8 mouse cellular contexts compared by ENCODE assay signal in genomic region chr10:57532218-57533101, GRCm38 (mm10). TPM values are rescaled to one million over a fixed set of nuclear protein-coding genes. Genes with fewer than 3 reads are reported as not detected.
DNase-seq lines count a peak whose midpoint lies in the region; ATAC-seq and TF ChIP-seq lines count a peak whose summit lies in the region.

Serinc1 (minus strand) TSS chr10:57532530.

- peak within 1 kb of the TSS; percentile 51 for H3K4me2 ChIP-seq in kidney, embryonic 14.5 days (replicated peaks; ENCODE audit: low read depth, low read length)
- H3K4me2 ChIP-seq in limb, embryonic 15.5 days: peak within 1 kb of the TSS; percentile 48

- H3K27me3 ChIP-seq in kidney, embryonic 14.5 days (ENCODE audit: control insufficient read depth, insufficient read depth, low read length): no peaks in the 10 kb centered on the region
- H3K27me3 ChIP-seq in limb, embryonic 15.5 days: no peaks in the 10 kb centered on the region

- no peaks in the 10 kb centered on the region for H3K9me3 ChIP-seq in kidney, embryonic 14.5 days (ENCODE audit: control insufficient read depth, low read length)
- H3K9me3 ChIP-seq in limb, embryonic 15.5 days: no peaks in the 10 kb centered on the region

- no peak for TF ChIP-seq POLR2A in bone marrow macrophage, adult 2 months (IDR thresholded peaks at IDR 0.05; ENCODE audit: borderline replicate concordance, low read depth, low read length)
- TF ChIP-seq POLR2A in embryonic fibroblast, embryonic 13.5 days (IDR thresholded peaks at IDR 0.05; ENCODE audit: low read depth, low read length): peak; percentile 96

- peak within 1 kb of the TSS; percentile 88 for H3K9ac ChIP-seq in kidney, embryonic 14.5 days (ENCODE audit: low read depth, low read length)
- peak within 1 kb of the TSS; percentile 76 for H3K9ac ChIP-seq in limb, embryonic 15.5 days

- H3K4me1 ChIP-seq in bone marrow macrophage, adult 2 months (ENCODE audit: control insufficient read depth, insufficient read depth, low read length): peaks cover 4% of the 10 kb centered on the region
- no peaks in the 10 kb centered on the region for H3K4me1 ChIP-seq in embryonic fibroblast, embryonic 13.5 days (ENCODE audit: control insufficient read depth, insufficient read depth, low read length)
- peaks cover 3% of the 10 kb centered on the region; the same call in 1 of the 2 replicates for H3K4me1 ChIP-seq in kidney, embryonic 14.5 days (ENCODE audit: control insufficient read depth, insufficient read depth, low read length)
- peaks cover 10% of the 10 kb centered on the region; the same call in 1 of the 2 replicates for H3K4me1 ChIP-seq in limb, embryonic 15.5 days

- no peaks in the 10 kb centered on the region; the same call in 1 of the 2 replicates for H3K36me3 ChIP-seq in kidney, embryonic 14.5 days (ENCODE audit: control insufficient read depth, insufficient read depth, low read length)
- H3K36me3 ChIP-seq in limb, embryonic 15.5 days: peaks cover 1% of the 10 kb centered on the region; the same call in 1 of the 2 replicates

- WGBS in kidney, embryonic 14.5 days: 13% methylated on average over 47 of the region's 49 CpGs
- 13% methylated on average over 49 of the region's 49 CpGs for WGBS in limb, embryonic 15.5 days

- peak within 1 kb of the TSS; percentile 74 for H3K4me3 ChIP-seq in bone marrow macrophage, adult 2 months (ENCODE audit: insufficient read depth, low read length)
- peak within 1 kb of the TSS; percentile 92 for H3K4me3 ChIP-seq in embryonic fibroblast, embryonic 13.5 days (ENCODE audit: insufficient read depth, low read length)
- peak within 1 kb of the TSS; percentile 94 for H3K4me3 ChIP-seq in kidney, embryonic 14.5 days (ENCODE audit: low read length)
- H3K4me3 ChIP-seq in limb, embryonic 15.5 days: peak within 1 kb of the TSS; percentile 86

- H3K27ac ChIP-seq in bone marrow macrophage, adult 2 months (ENCODE audit: insufficient read depth, low read depth, low read length): peak within 1 kb of the TSS; percentile 67
- peak within 1 kb of the TSS; percentile 79 for H3K27ac ChIP-seq in embryonic fibroblast, embryonic 13.5 days (ENCODE audit: insufficient read depth, low read length)
- H3K27ac ChIP-seq in kidney, embryonic 14.5 days (ENCODE audit: low read depth, low read length): peak within 1 kb of the TSS; percentile 89
- H3K27ac ChIP-seq in limb, embryonic 15.5 days: peak within 1 kb of the TSS; percentile 96

- no peak for TF ChIP-seq CTCF in bone marrow macrophage, adult 2 months (IDR thresholded peaks at IDR 0.05; ENCODE audit: low read depth, low read length)
- TF ChIP-seq CTCF in embryonic fibroblast, embryonic 13.5 days (IDR thresholded peaks at IDR 0.05; ENCODE audit: borderline replicate concordance, insufficient read depth, low read length): no peak

- peak; percentile 97 for DNase-seq in A20 (ENCODE audit: low read depth, low spot score)
- DNase-seq in heart, adult 9 months (ENCODE audit: low spot score in 2 of 2): peak; percentile 94
- DNase-seq in monocyte, adult 2 months (ENCODE audit: low read depth in 1 of 2, low spot score in 2 of 2): peak; percentile 89 to 93
- DNase-seq in spleen, postnatal 36 days (ENCODE audit: low spot score in 2 of 2): peak; percentile 94

- ATAC-seq in kidney, embryonic 14.5 days (ENCODE audit: low FRiP score, low TSS enrichment): peak; percentile 100
- ATAC-seq in limb, embryonic 15.5 days (ENCODE audit: insufficient number of reproducible peaks, low FRiP score, low TSS enrichment, low read depth): peak; percentile 96

RNA-seq across cellular contexts. Expression of gene Serinc1, which starts in this region (rescaled TPM):
- polyA plus RNA-seq in bone marrow macrophage, adult 2 months (2012; ENCODE audit: insufficient read depth, insufficient read length, missing spikeins): 187 and 188 TPM in 2 replicates
- polyA plus RNA-seq in embryonic fibroblast, embryonic 13.5 days (2011; ENCODE audit: insufficient read length, low read depth, missing spikeins): 303 and 328 TPM in 2 replicates
- 124 and 154 TPM in 2 replicates for polyA plus RNA-seq in kidney, embryonic 14.5 days (2014; fragmentation: Nextera tagmentation; extraction: Ambion mirVana)
- polyA plus RNA-seq in limb, embryonic 15.5 days (2015; fragmentation: Nextera tagmentation; extraction: Ambion mirVana): 147 and 155 TPM in 2 replicates

Comparison
In these comparisons a context has a peak if more than half of its experiments do, and no peak if none do; other contexts are left out.
1. Peak in every context shown above with its lines: DNase-seq, ATAC-seq, H3K4me3 ChIP-seq and H3K27ac ChIP-seq.